Mouse (Mus musculus) olfactory bulb, adult 2 months (tissue): ENCODE measurements around the gene Meis2.

Experiments used
- CTCF ChIP-seq: fragments of 200-500 bp; IDR thresholded peaks from 2 replicates; pipeline ENCODE4 v1.5.1; 2012; ENCODE audit warnings: low read depth, mild to moderate bottlenecking, low read length, moderate library complexity; ENCODE audit not compliant: insufficient read depth
- POLR2A ChIP-seq: fragments of 200-500 bp; IDR thresholded peaks from 2 replicates; pipeline ENCODE4 v1.6.1; 2012; ENCODE audit warnings: mild to moderate bottlenecking, low read depth, low read length, moderate library complexity; ENCODE audit not compliant: insufficient read depth

GRCm38 (mm10) chr2:116068461-116068860 lies 2.8 kb upstream of the Meis2 start:
- TF ChIP-seq POLR2A, result no peak
- TF ChIP-seq CTCF, result no peak
